Mouse (Mus musculus) spleen, adult 2 months (tissue): Measurements from ENCODE around the gene Ralbp1.

Experiments used
- CTCF ChIP-seq: fragments of 200-500 bp; IDR thresholded peaks from 2 replicates; pipeline ENCODE4 v1.5.1; 2011; ENCODE audit warnings: mild to moderate bottlenecking, inconsistent platforms; ENCODE audit not compliant: insufficient read depth, insufficient read length, insufficient replicate concordance; ENCODE audit errors: extremely low read depth
- POLR2A ChIP-seq: fragments of 200-500 bp; IDR thresholded peaks from 2 replicates; pipeline ENCODE4 v1.6.1; 2011; ENCODE audit warnings: low read depth, low read length, inconsistent platforms

DNA sequence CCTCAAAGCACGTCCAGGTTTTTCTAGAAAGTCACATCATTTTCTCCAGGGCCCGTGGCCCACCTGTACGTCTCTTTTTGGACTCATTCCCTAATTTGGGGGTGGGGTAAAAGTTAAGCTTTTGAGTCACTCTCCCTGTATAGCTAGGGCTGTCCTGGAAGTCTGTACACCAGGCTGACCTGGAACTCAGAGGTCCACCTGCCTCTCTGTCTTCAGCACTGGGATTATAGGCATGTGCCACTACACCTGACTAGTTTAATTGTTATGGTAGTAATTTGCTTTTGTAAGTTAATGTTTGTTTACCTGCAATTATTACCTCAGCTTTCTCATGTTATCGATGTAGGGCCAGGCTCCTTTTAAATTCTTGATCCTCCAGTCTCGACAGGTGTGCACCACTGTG lies 63.2 kb downstream of the Ralbp1 start:
- no peak for TF ChIP-seq CTCF
- TF ChIP-seq POLR2A: no peak
